Mouse (Mus musculus): ENCODE measurements at regions not wholly inside any gene's neighbourhood (a gene's known extent, or its start where the extent isn't known, plus 50 kb on each side); places are given as distances from the start of the nearest gene placed in this dataset.

DNA sequence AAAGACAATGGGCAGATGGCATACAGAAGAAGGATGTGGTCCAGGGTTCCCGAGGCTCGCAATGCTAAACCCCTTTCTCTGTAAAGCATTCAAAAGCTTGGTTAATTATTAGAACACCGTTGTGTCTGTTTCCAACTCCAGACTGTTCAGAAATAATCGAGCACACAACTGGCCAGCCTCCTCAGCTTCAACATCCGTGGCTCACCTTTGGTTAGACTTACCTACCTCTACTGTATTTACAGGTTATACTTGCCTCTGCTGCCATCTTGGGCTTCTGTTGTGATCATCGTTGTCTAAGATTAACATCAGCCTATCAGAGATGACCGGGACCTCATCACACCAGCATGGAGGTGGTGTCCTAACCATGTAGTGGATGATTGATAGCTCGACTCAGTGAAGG, 209.3 kb downstream of the Gadd45g start:
- no peak for DNase-seq

DNA sequence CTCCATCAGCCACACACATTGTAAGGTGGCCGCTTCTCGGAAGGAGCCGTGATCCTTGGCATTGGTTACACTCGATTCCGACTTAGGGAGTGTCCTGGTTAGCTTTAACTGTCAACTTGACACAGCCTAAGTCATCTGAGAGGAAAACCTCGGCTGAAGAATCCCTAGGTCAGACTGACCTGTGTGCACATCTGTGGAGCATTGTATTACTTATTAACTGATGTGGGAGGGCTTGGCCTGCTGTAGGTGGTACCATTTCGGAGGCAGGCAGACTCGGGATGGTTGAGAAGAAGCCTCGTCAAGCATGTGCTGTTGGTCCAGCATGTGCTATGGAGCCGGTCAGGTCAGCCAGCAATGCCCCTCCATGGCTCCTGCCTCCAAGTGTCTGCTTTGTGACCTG, 211.0 kb downstream of the Gadd45g start:
- DNase-seq: no peak

DNA sequence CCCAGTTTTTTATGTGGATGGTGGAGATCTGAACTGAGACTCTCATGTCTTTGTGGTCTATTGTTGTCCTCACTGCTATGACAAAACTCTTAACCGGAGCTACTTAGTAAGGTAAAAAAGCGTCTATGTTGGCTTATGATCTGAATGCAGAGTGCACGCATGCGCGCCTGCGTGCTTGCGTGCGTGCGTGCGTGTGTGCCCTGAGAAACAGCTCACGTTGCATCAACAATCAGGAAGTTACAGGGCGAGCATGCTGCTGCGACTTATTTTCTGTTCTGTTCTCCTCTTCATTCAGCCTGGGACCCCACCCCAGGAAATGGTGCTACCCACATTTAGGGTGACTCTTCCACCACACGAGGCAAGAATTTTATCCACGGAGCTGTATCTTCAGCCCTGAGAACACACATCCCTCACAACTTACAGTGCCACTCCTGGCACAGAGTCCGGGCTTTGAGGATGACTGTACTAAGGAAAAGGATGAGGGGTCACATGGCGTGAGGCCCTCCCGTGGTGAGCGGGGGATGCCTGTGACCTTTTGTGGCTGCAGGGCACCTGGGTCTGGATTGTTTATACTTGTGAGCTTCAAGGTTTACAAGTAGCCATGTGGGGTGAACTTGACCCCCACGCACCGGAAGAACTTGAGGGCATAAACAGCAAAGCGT, 213.4 kb downstream of the Gadd45g start:
- DNase-seq: no peak

- DNase-seq: peak; percentile 12 to 14
Measured at GRCm38 (mm10) chr13:52060418-52060870, 214.0 kb downstream of the Gadd45g start.

- DNase-seq: no peak
Measured at GRCm38 (mm10) chr13:52061454-52061853, 215.0 kb downstream of the Gadd45g start.

- DNase-seq: no peak
Measured at GRCm38 (mm10) chr13:52061881-52062280, 215.4 kb downstream of the Gadd45g start.

DNA sequence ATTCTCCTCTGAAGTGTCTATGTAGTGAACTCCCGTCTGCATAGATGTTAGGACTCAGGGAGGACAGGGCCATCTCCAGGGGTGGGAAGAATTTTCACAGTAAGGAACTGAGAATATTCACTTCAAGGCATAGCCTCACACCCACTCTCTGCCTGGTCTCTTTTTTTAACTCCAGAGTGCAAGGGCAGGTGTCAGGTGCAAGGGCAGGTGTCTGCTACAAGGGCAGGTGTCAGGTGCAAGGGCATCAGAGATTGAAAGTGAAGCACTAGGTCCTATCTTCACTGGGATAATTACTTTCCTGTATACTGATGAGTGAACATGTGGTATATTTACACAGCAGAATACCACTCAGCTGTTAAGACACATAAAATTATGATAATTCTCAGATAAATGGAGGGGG, 216.1 kb downstream of the Gadd45g start:
- no peak for DNase-seq

DNA sequence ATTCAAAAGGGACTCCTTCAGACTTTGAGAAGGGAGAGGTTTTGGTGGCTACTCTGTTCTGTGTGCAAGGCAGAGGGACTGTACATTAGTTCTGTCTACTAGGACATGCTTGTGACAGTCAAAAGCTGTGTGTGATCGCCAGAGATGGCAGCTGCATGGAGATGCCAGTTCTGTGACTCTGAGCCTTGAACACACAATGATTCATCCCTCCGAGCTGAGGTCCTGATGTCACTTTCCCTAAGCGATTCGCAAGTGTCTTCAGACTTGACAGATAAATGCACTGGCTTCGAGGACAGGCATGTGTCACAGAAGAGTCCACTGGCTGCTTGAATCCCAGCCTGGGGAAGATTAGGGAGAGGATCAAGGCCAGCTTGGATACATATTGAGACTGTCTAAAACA, 218.8 kb downstream of the Gadd45g start:
- DNase-seq: no peak

DNA sequence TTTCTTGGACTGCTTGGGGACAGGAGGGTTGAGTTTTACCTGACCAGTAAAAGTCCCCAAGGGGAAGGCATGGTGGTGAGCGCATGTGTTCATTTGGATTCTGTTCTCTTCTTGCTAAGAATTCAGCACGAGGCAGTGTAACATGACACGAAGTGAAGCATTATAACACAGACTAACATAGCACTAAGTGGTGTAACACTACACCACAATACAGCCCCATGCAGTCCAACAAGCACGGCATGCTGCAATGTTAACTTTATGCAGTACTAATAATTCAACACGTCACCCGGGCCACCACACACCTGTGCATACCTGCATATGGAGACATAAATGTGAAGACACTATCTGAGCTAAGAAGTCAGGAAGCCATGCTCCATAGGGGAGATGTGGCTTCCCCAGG, 219.2 kb downstream of the Gadd45g start:
- no peak for DNase-seq

GRCm38 (mm10) chr13:52067048-52067447, 220.6 kb downstream of the Gadd45g start:
- no peak for DNase-seq

DNA sequence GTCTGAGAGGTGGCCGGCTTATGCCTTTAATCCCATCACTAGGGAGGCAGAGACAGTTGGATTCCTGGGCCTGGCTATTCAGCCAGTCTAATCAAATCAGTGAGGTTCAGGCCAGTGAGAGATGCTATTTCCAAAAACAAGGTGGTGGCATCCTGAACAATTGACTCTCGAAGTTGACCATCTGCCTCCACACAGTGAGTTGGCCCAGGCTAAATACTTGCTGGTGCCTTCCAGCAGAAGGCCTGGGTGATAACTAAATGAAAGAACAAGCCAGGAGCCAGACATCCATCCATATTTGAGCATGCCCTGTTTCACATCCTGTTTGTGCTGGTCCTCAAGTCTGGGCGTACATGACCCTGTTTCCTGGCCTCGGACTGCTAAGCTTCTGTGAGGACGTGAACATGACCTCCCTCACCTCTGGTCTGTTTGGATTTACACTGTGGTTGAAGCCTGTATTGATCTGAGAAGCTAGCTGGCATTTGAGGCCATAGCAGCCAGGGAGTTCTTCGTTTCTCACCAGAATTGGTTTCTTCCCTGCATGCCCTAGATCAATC, 222.5 kb downstream of the Gadd45g start:
- DNase-seq: peak; percentile 15 to 17

DNA sequence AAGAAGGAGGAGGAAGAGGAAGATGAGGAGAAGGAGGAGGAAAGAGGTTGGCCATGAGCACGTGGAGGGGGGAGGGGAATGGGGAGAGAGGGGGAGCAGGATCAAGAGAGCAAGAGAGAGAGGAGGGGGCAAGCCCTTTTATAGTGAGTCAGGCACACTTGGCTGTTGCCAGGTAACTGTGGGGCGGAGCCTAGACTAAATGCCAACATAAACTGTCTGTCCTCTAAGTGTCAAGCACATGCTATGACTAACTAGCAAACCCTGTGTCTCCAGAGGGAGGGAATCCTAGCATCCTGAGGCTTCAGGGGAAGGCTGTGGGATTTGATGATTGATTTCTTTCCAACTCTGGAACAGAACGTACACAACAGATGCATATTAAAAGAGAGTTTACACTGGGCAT, 223.2 kb downstream of the Gadd45g start:
- no peak for DNase-seq

GRCm38 (mm10) chr13:52070731-52071663, 224.5 kb downstream of the Gadd45g start:
- no peak for DNase-seq

- no peak for DNase-seq
Measured at GRCm38 (mm10) chr13:52077616-52078015, 231.1 kb downstream of the Gadd45g start.

DNA sequence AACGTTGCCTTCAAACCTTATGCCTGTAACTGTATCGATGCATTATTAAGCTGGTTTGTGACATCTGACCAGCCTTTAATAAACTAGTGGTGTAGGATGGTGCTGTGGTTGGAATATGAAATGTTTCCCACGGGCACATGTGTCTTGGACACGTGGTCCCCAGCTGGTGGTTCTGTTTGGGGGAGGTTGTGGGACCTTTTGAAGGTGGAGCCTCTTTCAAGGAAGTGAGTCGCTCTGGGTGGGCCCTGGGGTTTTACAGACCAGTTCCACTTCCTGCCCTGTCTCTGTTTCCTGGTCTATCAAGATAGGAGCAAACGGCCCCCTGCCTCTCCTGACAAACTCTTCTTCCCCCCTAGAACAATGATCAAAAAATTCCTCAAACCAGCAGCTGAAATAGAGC, 232.1 kb downstream of the Gadd45g start:
- no peak for DNase-seq

DNA sequence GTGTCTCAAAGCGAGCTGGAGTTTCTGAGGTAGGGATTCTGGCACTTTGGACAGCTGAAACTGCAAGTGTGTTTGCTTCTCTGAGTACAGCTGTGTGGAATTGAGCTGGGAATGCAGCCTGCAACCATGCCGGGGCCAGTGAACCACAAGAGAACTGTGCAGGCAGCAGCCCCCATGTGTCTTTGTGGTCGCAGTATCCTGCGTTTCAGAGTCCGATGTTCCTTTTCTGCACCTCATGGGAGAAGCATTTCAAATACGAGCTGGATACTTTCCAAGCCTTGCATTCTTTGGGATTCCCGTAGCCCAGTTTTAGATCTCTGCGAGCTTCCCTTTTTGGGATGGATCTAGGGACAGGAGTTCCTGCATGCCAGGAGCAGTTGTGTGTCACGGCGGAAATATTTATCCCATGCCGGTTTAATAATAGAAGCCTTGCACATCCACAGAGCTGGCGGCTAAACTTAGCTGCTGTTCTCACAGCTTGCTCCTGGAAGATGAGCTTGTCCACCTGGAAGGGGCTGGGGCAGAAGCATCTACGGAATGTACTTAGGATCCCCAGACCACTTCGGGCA, 233.3 kb downstream of the Gadd45g start:
- DNase-seq: no peak

GRCm38 (mm10) chr13:52083601-52084455, 237.3 kb downstream of the Gadd45g start:
- DNase-seq: no peak

DNA sequence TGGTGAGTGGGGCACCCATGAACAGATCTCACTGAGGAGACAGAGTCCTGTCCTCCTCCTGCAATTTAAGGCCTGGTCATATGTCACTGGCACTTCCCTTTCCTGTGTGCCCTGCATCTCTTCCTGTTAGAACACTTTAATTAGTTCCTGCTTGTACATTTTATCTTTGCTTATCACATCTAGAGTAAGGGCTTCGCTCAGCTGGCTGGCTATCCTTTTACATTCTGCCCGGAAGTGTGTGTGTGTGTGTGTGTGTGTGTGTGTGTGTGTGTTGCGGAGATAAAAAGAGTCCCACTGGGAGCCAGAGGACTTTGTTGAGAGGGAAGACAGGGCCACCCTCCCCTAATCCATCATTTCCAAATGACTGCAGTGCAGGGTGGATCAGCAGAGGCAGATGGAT, 238.6 kb downstream of the Gadd45g start:
- DNase-seq: no peak

- DNase-seq: no peak
Measured at GRCm38 (mm10) chr13:52088319-52088718, 241.8 kb downstream of the Gadd45g start.

DNA sequence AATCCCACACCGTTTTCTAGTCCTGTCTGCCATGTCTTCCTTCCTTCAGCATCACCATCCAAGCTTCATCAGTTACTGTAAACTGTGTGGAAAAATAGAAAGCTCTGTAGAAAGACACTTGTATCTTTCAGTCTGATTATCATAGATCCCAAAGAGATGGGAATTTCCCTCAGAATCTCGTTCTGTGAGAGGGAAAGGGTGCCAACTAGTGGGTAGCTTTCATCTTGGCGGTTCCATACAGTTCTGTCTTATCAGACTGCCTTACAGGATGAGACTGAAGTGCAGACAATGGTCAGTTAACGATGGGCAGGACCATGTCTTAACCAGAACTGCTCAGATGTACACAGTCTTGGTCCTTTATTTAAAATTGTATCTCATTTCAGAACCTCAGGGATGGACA, 243.9 kb downstream of the Gadd45g start:
- no peak for DNase-seq

DNA sequence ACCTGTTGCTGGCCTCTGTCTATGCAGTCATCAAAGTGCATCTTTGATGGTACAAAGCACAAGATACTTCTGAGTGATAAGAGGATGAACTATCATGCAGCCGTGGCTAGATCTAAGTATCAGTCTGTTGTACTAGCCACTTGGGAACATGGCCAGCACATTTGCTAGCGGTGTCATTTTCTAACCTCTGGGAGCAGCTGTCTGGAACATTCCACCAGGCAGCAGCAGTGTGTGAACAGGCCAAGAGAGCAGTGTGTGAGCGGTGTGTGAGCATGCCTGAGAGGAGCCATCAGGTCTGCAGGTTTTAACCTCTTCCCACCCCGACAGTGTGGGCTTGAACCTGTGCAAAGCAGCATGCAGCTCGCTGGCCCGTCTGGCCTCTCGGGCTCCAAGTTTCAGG, 248.3 kb downstream of the Gadd45g start:
- no peak for DNase-seq

DNA sequence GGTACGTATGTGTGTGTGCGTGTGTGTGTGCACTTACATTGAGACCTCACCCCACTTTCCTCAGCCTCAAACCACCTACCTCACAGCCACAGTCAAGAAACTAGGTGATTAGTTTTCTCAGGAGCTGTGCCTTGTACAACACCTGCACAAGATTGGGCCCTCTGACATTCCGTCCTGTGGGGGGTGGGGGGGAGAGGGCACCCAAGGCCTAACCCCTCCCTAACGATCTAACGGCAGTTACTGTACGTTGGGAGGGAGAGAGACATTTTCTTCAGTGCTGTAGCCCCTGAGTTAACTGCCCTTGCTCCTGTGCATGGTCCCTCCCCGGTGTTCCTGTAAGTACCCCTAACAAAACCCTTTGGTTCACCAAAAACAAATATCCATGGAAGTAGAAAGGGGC, 250.0 kb downstream of the Gadd45g start:
- DNase-seq: no peak
